Mouse (Mus musculus) heart, adult 2 months (tissue): ENCODE measurements at regions not wholly inside any gene's neighbourhood (a gene's known extent, or its start where the extent isn't known, plus 50 kb on each side); places are given as distances from the start of the nearest gene placed in this dataset.

Source experiments
- CTCF ChIP-seq: fragments of 200-600 bp; IDR thresholded peaks from 2 replicates; pipeline ENCODE4 v1.8.1; 2022; ENCODE audit warnings: antibody characterized with exemption, mild to moderate bottlenecking, moderate library complexity
- POLR2A ChIP-seq: fragments of 200-500 bp; IDR thresholded peaks from 2 replicates; pipeline ENCODE4 v1.6.1; 2011; ENCODE audit warnings: mild to moderate bottlenecking, low read depth, low read length, control low read depth; ENCODE audit not compliant: insufficient read depth

GRCm38 (mm10) chr6:127335462-127335886 lies 111.2 kb upstream of the Parp11 start:
- no peak for TF ChIP-seq POLR2A
- TF ChIP-seq CTCF, result no peak
